Mouse (Mus musculus): ENCODE data around the gene Gm17359. TPM values are rescaled to one million over a fixed set of nuclear protein-coding genes. Genes with fewer than 3 reads are reported as not detected.

Gm17359 gene
- 0.05 TPM in 1 of 2 replicates, not detected in the other for polyA plus RNA-seq (2015; fragmentation: Nextera tagmentation; extraction: Ambion mirVana)

DNA sequence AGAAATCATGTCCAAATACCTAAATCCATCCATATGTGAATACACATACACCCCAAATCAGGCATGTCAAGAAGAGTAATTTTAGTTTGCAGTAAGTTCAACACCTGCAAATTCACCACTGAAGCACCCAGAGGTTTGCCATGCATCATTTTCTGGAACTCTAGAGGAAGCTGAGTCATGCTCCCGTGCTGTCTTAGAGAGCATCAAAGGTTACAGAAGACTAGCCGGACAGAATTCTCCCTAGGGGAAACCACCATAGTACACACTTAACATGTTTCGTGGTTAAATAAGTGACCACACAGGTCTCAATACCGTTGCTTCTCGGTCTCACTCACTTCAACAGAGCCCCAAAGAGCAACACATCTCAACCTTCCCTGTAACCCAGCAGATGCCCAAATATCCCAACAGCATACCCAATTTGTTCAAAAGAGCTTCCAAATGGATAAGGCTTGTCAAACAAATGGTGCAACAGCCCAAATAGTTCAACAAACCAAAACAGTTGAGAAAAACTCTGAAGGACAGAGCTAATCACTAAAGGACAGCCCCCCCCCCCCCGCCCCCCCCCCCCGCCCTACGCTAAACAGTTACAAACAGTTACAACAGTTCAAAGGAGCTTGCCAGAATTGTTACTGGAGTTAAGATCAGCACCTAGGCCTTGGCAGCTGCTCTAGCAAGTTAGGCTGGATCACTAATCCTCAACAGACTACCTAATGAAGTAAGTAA, at the start of gene Gm17359:
Gene Gm17359, plus strand, starts transcription at position 618 of the 723 bp plus-strand sequence.
- no peak within 1 kb of the TSS for H3K4me2 ChIP-seq (ENCODE audit: low read depth, low read length)
- H3K9me3 ChIP-seq (replicated peaks; ENCODE audit: control insufficient read depth, low read length) = no peaks in the 10 kb centered on the region
- no peaks in the 10 kb centered on the region for H3K36me3 ChIP-seq (ENCODE audit: control insufficient read depth, insufficient read depth)
- H3K4me1 ChIP-seq (ENCODE audit: control insufficient read depth, low read depth, low read length) = no peaks in the 10 kb centered on the region
- H3K4me3 ChIP-seq (ENCODE audit: low read depth, low read length) = no peak within 1 kb of the TSS
- 18% methylated on average over 6 of the region's 8 CpGs for WGBS (ENCODE audit: insufficient replicate concordance)
- H3K27ac ChIP-seq (ENCODE audit: low read length) = no peak within 1 kb of the TSS
- no peak within 1 kb of the TSS for H3K9ac ChIP-seq (ENCODE audit: low read depth, low read length)
- no peak for ATAC-seq (ENCODE audit: low read depth)
- no peaks in the 10 kb centered on the region for H3K27me3 ChIP-seq (ENCODE audit: control insufficient read depth, insufficient read depth, low read depth, low read length)

DNA sequence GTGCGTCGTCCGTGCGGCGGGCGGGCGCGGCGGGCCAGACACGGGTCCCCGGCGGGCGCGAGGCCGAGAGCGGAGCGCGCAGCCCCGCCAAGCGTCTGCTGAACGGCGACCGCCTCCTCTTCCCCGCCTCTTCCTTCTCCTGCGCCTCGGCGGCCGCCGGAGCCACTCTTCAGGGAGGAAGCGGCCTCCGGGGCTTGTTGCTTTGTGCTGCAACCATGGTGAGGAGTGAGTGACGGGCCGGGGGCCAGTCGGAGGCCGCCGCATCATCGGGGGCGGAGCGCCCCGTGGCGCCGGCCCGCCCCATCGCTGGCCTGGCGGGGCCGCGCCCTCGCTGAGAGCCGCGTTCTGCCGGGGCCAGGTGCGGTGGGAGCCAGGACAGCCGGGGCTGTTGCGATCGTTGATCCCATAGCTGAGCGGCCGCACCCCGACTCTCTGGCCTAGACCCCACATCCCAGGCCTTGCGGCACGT, 49.3 kb upstream of the Gm17359 start:
- Histone ChIP-seq H3K4me2 (ENCODE audit: low read depth, low read length) (peak overlapping the region; percentile 79), H3K27ac (ENCODE audit: low read length) (peak overlapping the region; percentile 71), H3K4me3 (ENCODE audit: low read depth, low read length) (peak overlapping the region; percentile 73), H3K9ac (ENCODE audit: low read depth, low read length) (peak overlapping the region; percentile 69), H3K4me1 (ENCODE audit: control insufficient read depth, low read depth, low read length) (peaks cover 5% of the 10 kb centered on the region), H3K27me3 (ENCODE audit: control insufficient read depth, insufficient read depth, low read depth, low read length) (peaks cover 40% of the 10 kb centered on the region), H3K9me3 (replicated peaks; ENCODE audit: control insufficient read depth, low read length) (no peaks in the 10 kb centered on the region), H3K36me3 (ENCODE audit: control insufficient read depth, insufficient read depth) (no peaks in the 10 kb centered on the region)
- under 1% methylated on average over 55 of the region's 60 CpGs for WGBS (ENCODE audit: insufficient replicate concordance)
- ATAC-seq (ENCODE audit: low read depth) = peak; percentile 96

DNA sequence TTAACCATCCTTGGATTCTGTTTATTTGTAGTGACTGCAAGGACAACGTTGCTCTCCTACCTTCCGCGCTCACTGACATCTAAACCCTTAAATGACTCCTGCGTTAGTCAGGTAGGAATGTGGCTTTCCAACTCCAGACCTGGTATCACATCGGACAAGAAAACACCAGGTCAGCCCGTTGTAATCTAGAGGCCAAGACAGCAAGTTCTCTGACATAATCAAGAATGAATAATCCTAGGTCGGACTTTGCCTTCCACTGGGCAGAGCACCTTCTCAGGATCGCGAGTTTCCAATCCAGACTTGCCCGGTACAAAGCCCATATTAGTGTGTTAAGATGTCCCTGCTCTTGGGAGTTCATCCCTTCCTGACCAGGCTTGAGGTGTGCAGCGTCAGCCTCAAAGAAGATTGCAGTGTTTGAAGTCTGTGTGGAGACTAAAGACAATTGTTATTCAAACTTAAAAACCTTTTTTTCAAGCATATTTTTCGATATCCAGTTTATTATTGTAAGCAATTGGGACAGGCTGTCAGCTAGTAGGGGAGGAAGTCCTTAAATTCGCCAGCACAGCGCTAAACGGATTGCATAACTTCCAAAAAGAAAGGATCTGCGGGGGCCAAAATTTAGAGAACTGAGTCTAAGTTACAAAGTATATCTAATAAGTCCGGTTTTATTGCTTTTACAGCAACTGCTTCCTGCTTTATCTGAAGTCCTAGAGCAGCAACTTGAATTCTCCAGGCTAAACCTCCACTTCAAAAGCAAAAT, 48.6 kb upstream of the Gm17359 start:
- WGBS (ENCODE audit: insufficient replicate concordance) = 7% methylated on average over 17 of the region's 17 CpGs
- Histone ChIP-seq H3K4me2 (ENCODE audit: low read depth, low read length) (peak overlapping the region; percentile 79), H3K27ac (ENCODE audit: low read length) (no peak overlapping the region; the same call in 1 of the 2 replicates), H3K9ac (ENCODE audit: low read depth, low read length) (peak overlapping the region; percentile 58; the same call in 1 of the 2 replicates), H3K9me3 (replicated peaks; ENCODE audit: control insufficient read depth, low read length) (no peaks in the 10 kb centered on the region), H3K4me1 (ENCODE audit: control insufficient read depth, low read depth, low read length) (peaks cover 5% of the 10 kb centered on the region), H3K36me3 (ENCODE audit: control insufficient read depth, insufficient read depth) (no peaks in the 10 kb centered on the region), H3K27me3 (ENCODE audit: control insufficient read depth, insufficient read depth, low read depth, low read length) (peaks cover 40% of the 10 kb centered on the region), H3K4me3 (ENCODE audit: low read depth, low read length) (peak overlapping the region; percentile 73)
- no peak for ATAC-seq (ENCODE audit: low read depth)

GRCm38 (mm10) chr3:79289050-79289449, 47.4 kb upstream of the Gm17359 start:
- H3K4me1 ChIP-seq (ENCODE audit: control insufficient read depth, low read depth, low read length) = peaks cover 5% of the 10 kb centered on the region
- H3K4me3 ChIP-seq (ENCODE audit: low read depth, low read length) = no peak overlapping the region
- no peak overlapping the region for H3K27ac ChIP-seq (ENCODE audit: low read length)
- H3K9me3 ChIP-seq (replicated peaks; ENCODE audit: control insufficient read depth, low read length) = no peaks in the 10 kb centered on the region
- no peak for ATAC-seq (ENCODE audit: low read depth)
- H3K4me2 ChIP-seq (ENCODE audit: low read depth, low read length) = no peak overlapping the region
- H3K9ac ChIP-seq (ENCODE audit: low read depth, low read length) = no peak overlapping the region
- WGBS (ENCODE audit: insufficient replicate concordance) = 54% methylated on average over 3 of the region's 3 CpGs
- H3K27me3 ChIP-seq (ENCODE audit: control insufficient read depth, insufficient read depth, low read depth, low read length) = peaks cover 40% of the 10 kb centered on the region
- no peaks in the 10 kb centered on the region for H3K36me3 ChIP-seq (ENCODE audit: control insufficient read depth, insufficient read depth)

DNA sequence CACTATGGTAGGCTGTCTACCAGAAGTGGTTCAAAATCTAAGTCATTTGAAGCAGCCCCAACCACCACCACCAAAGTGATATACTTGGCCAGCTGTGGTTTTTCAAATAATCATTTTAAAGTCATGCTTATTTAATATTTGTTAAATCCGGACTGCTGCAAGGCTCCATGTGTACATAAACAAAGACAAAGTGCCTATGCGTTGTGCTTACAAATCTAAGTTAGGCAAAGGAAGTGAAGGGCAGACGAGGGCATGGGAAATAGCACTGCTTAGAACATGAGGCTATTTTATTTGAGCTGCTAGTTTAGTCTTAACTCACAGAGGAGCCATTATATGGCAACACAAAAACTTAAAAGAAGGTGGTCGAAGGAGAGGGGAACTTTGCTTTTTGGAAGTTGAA, 43.4 kb upstream of the Gm17359 start:
- peaks cover 10% of the 10 kb centered on the region for H3K27me3 ChIP-seq (ENCODE audit: control insufficient read depth, insufficient read depth, low read depth, low read length)

DNA sequence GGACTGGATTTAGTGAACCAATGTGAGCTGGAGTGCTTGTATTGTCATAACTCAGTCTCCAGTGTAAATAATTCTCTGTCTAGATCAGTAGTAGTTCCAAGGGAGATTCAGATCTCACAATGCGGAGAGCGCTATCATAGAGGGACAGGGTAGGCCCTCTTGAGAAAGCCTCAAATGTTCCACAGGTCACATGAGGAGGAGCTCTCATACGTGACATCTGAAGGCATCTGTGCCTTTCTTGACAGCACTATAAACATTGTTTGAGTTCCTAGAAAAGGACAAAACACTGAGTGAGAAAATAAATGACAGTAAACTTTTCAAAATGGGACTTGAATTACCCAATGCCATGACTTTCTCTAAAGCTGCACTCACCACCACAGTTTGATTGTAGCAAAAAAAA, 41.8 kb upstream of the Gm17359 start:
- no peak overlapping the region for H3K4me3 ChIP-seq (ENCODE audit: low read depth, low read length)
- 66% methylated on average over 3 of the region's 3 CpGs for WGBS (ENCODE audit: insufficient replicate concordance)
- no peaks in the 10 kb centered on the region for H3K36me3 ChIP-seq (ENCODE audit: control insufficient read depth, insufficient read depth)
- no peak overlapping the region for H3K27ac ChIP-seq (ENCODE audit: low read length)
- no peaks in the 10 kb centered on the region for H3K4me1 ChIP-seq (ENCODE audit: control insufficient read depth, low read depth, low read length)
- H3K27me3 ChIP-seq (ENCODE audit: control insufficient read depth, insufficient read depth, low read depth, low read length) = no peaks in the 10 kb centered on the region
- no peak overlapping the region for H3K9ac ChIP-seq (ENCODE audit: low read depth, low read length)
- H3K9me3 ChIP-seq (replicated peaks; ENCODE audit: control insufficient read depth, low read length) = no peaks in the 10 kb centered on the region
- ATAC-seq (ENCODE audit: low read depth) = no peak
- H3K4me2 ChIP-seq (ENCODE audit: low read depth, low read length) = no peak overlapping the region

More for the DNA sequence above, 43.4 kb upstream of the Gm17359 start:
- no peaks in the 10 kb centered on the region for H3K36me3 ChIP-seq (ENCODE audit: control insufficient read depth, insufficient read depth)
- H3K4me3 ChIP-seq (ENCODE audit: low read depth, low read length) = no peak overlapping the region
- H3K4me2 ChIP-seq (ENCODE audit: low read depth, low read length) = no peak overlapping the region
- H3K9me3 ChIP-seq (replicated peaks; ENCODE audit: control insufficient read depth, low read length) = no peaks in the 10 kb centered on the region
- no peaks in the 10 kb centered on the region for H3K4me1 ChIP-seq (ENCODE audit: control insufficient read depth, low read depth, low read length)
- no peak for ATAC-seq (ENCODE audit: low read depth)
- H3K9ac ChIP-seq (ENCODE audit: low read depth, low read length) = no peak overlapping the region
- 47% methylated on average over 4 of the region's 4 CpGs for WGBS (ENCODE audit: insufficient replicate concordance)
- no peak overlapping the region for H3K27ac ChIP-seq (ENCODE audit: low read length)

- Histone ChIP-seq H3K9me3 (replicated peaks; ENCODE audit: control insufficient read depth, low read length) (no peaks in the 10 kb centered on the region), H3K4me3 (ENCODE audit: low read depth, low read length) (no peak overlapping the region), H3K27ac (ENCODE audit: low read length) (no peak overlapping the region), H3K27me3 (ENCODE audit: control insufficient read depth, insufficient read depth, low read depth, low read length) (no peaks in the 10 kb centered on the region), H3K9ac (ENCODE audit: low read depth, low read length) (no peak overlapping the region), H3K4me1 (ENCODE audit: control insufficient read depth, low read depth, low read length) (no peaks in the 10 kb centered on the region), H3K36me3 (ENCODE audit: control insufficient read depth, insufficient read depth) (no peaks in the 10 kb centered on the region), H3K4me2 (ENCODE audit: low read depth, low read length) (no peak overlapping the region)
- WGBS (ENCODE audit: insufficient replicate concordance) = 42% methylated on average over 5 of the region's 5 CpGs
- no peak for ATAC-seq (ENCODE audit: low read depth)
These were observed 40.4 kb upstream of the Gm17359 start for GRCm38 (mm10) chr3:79296049-79296448.

DNA sequence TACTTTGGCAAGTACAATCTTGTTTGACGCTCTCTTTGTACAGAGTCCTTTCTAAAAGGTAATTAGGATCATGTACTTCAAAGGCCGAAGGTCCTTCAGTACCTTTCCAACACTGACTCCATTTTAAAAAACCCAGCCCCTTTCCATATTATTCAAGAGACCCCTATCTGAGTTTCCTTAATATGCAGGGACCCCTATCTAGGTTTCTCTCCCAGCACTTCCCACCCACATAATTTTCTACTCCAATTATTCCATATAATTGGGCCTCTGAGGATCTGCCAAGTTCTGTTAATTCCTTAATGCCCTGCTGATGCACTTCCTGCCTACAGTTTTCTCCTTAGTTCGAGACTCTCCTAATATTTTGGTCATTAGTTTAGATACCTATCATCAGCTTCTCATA, 39.9 kb upstream of the Gm17359 start:
- ATAC-seq (ENCODE audit: low read depth) = no peak
- H3K4me1 ChIP-seq (ENCODE audit: control insufficient read depth, low read depth, low read length) = no peaks in the 10 kb centered on the region
- no peaks in the 10 kb centered on the region for H3K27me3 ChIP-seq (ENCODE audit: control insufficient read depth, insufficient read depth, low read depth, low read length)
- no peaks in the 10 kb centered on the region for H3K36me3 ChIP-seq (ENCODE audit: control insufficient read depth, insufficient read depth)
- no peaks in the 10 kb centered on the region for H3K9me3 ChIP-seq (replicated peaks; ENCODE audit: control insufficient read depth, low read length)
- WGBS (ENCODE audit: insufficient replicate concordance) = 61% methylated on average over 3 of the region's 3 CpGs
- no peak overlapping the region for H3K27ac ChIP-seq (ENCODE audit: low read length)
- no peak overlapping the region for H3K4me2 ChIP-seq (ENCODE audit: low read depth, low read length)
- no peak overlapping the region for H3K9ac ChIP-seq (ENCODE audit: low read depth, low read length)
- no peak overlapping the region for H3K4me3 ChIP-seq (ENCODE audit: low read depth, low read length)

GRCm38 (mm10) chr3:79297281-79297680, 39.2 kb upstream of the Gm17359 start:
- H3K4me3 ChIP-seq (ENCODE audit: low read depth, low read length) = no peak overlapping the region
- no peaks in the 10 kb centered on the region for H3K27me3 ChIP-seq (ENCODE audit: control insufficient read depth, insufficient read depth, low read depth, low read length)
- ATAC-seq (ENCODE audit: low read depth) = no peak
- WGBS (ENCODE audit: insufficient replicate concordance) = 66% methylated on average over 4 of the region's 4 CpGs
- H3K4me1 ChIP-seq (ENCODE audit: control insufficient read depth, low read depth, low read length) = no peaks in the 10 kb centered on the region
- no peak overlapping the region for H3K27ac ChIP-seq (ENCODE audit: low read length)
- H3K4me2 ChIP-seq (ENCODE audit: low read depth, low read length) = no peak overlapping the region
- no peaks in the 10 kb centered on the region for H3K36me3 ChIP-seq (ENCODE audit: control insufficient read depth, insufficient read depth)
- no peaks in the 10 kb centered on the region for H3K9me3 ChIP-seq (replicated peaks; ENCODE audit: control insufficient read depth, low read length)
- no peak overlapping the region for H3K9ac ChIP-seq (ENCODE audit: low read depth, low read length)
